Mouse (Mus musculus) heart, embryonic 12.5 days (tissue): Measurements from ENCODE around the gene Trim16. TPM values are rescaled to one million over a fixed set of nuclear protein-coding genes. Genes with fewer than 3 reads are reported as not detected.

Source experiments
- ATAC-seq: fragments of 200-750 bp; cut with Nextera tagmentation; 2 replicates; pipeline ENCODE4 v1.8.0; 2017; ENCODE audit warnings: moderate TSS enrichment, moderate library complexity; ENCODE audit not compliant: insufficient number of reproducible peaks, low FRiP score
- H3K27ac ChIP-seq: fragments of 300-500 bp; sonication (generic); 2 replicates; pipeline ENCODE4 v1.5.1; 2016; ENCODE audit warnings: mild to moderate bottlenecking, moderate library complexity; ENCODE audit not compliant: poor library complexity, severe bottlenecking
- H3K27me3 ChIP-seq: fragments of 300-500 bp; sonication (generic); replicated peaks from 2 replicates; pipeline ENCODE4 v1.6.1; 2016; ENCODE audit warnings: mild to moderate bottlenecking, moderate library complexity
- H3K36me3 ChIP-seq: fragments of 300-500 bp; sonication (generic); 2 replicates; pipeline ENCODE4 v1.6.1; 2016; ENCODE audit warnings: mild to moderate bottlenecking, moderate library complexity
- H3K4me1 ChIP-seq: fragments of 300-500 bp; sonication (generic); replicated peaks from 2 replicates; pipeline ENCODE4 v1.6.1; 2016; ENCODE audit warnings: mild to moderate bottlenecking
- H3K4me2 ChIP-seq: fragments of 300-500 bp; sonication (generic); 2 replicates; pipeline ENCODE4 v1.6.1; 2016; ENCODE audit warnings: mild to moderate bottlenecking, moderate library complexity
- H3K4me3 ChIP-seq: fragments of 300-500 bp; sonication (generic); 2 replicates; pipeline ENCODE4 v1.5.1; 2016; ENCODE audit warnings: mild to moderate bottlenecking
- H3K9ac ChIP-seq: fragments of 300-500 bp; sonication (generic); 2 replicates; pipeline ENCODE4 v1.6.1; 2016; ENCODE audit warnings: mild to moderate bottlenecking, moderate library complexity
- H3K9me3 ChIP-seq: fragments of 300-500 bp; sonication (generic); replicated peaks from 2 replicates; pipeline ENCODE4 v1.6.1; 2016; ENCODE audit warnings: mild to moderate bottlenecking, moderate library complexity
- WGBS: fragments of 180-500 bp; shearing (Covaris S2); methylation state at CpG from one replicate; pipeline ENCODE4 v1.1.7; 2016; 5-methylcytosine and 5-hydroxymethylcytosine counted together
- polyA plus RNA-seq: library from polyadenylated mRNA; unstranded; fragments of >200 nt; fragmentation: Nextera tagmentation; extraction: Ambion mirVana; gene quantifications from 2 replicates; pipeline ENCODE4 v1.2.1, GENCODE M21; 2016

Trim16 gene
- polyA plus RNA-seq, 1 experiment from 2014 or later: 6.0 TPM

DNA sequence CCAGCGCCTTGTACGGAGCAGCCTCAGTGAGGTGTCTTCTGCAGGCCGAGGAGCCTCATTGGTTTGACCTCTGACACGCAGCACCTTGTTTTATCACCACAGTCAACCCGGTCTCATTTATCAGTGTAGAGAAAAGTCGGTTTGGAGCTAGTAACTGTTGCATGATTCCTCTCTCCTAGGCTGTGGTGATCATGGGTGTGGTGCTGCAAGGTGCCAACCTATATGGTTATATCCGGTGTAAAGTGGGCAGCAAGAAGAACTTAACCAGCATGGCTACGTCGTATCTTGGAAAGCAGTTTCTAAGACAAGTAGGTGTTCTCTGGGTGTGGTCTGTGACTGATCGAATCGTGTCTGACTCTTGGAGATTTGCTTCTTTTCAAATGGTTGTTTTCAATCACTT, 71.7 kb downstream of the Trim16 start:
- no peak for ATAC-seq
- H3K9me3 ChIP-seq: no peaks in the 10 kb centered on the region
- H3K9ac ChIP-seq: no peak overlapping the region
- no peaks in the 10 kb centered on the region for H3K27me3 ChIP-seq
- H3K4me1 ChIP-seq: no peaks in the 10 kb centered on the region
- WGBS: 91% methylated on average over 11 of the region's 11 CpGs
- no peak overlapping the region for H3K4me2 ChIP-seq
- no peak overlapping the region for H3K4me3 ChIP-seq
- peaks cover 67% of the 10 kb centered on the region for H3K36me3 ChIP-seq
- H3K27ac ChIP-seq: no peak overlapping the region

Other genes starting within 250 kb of the Trim16 start
- 4.3 and 4.6 TPM in 2 replicates for gene Trpv2, start 245.7 kb upstream of the Trim16 start, polyA plus RNA-seq
- 18.6 and 19.6 TPM in 2 replicates for gene Lrrc75a, start 171.7 kb upstream of the Trim16 start, polyA plus RNA-seq
- 51.0 and 58.3 TPM in 2 replicates for gene Mmgt2, start 171.6 kb upstream of the Trim16 start, polyA plus RNA-seq
- gene Zfp287, start 88.3 kb upstream of the Trim16 start, polyA plus RNA-seq: 6.3 and 6.4 TPM in 2 replicates
- gene Gm10428, start 67.1 kb upstream of the Trim16 start, polyA plus RNA-seq: not detected in 2 replicates
- 10.6 and 11.0 TPM in 2 replicates for gene Zfp286, start 30.8 kb upstream of the Trim16 start, polyA plus RNA-seq
- 0.17 and 0.23 TPM in 2 replicates for gene Fbxw10, start 26.8 kb downstream of the Trim16 start, polyA plus RNA-seq
- 48.0 and 50.6 TPM in 2 replicates for gene Tvp23b, start 59.2 kb downstream of the Trim16 start, polyA plus RNA-seq
- gene Cdrt4, start 131.0 kb downstream of the Trim16 start, polyA plus RNA-seq: 0.28 TPM in 1 of 2 replicates, not detected in the other
- gene Tekt3, start 241.4 kb downstream of the Trim16 start, polyA plus RNA-seq: not detected in 2 replicates